Mouse (Mus musculus): ENCODE measurements at regions not wholly inside any gene's neighbourhood (a gene's known extent, or its start where the extent isn't known, plus 50 kb on each side); places are given as distances from the start of the nearest gene placed in this dataset.

GRCm38 (mm10) chr8:53749263-53749662 is 110.4 kb upstream of the Neil3 start:
- Histone ChIP-seq H3K4me1 (replicated peaks) (no peaks in the 10 kb centered on the region), H3K36me3 (no peaks in the 10 kb centered on the region), H3K4me3 (no peak overlapping the region), H3K9me3 (no peaks in the 10 kb centered on the region), H3K9ac (no peak overlapping the region), H3K4me2 (no peak overlapping the region), H3K27ac (replicated peaks) (no peak overlapping the region), H3K27me3 (no peaks in the 10 kb centered on the region)
- no peak for ATAC-seq (ENCODE audit: low read depth)
- WGBS, result 20% methylated on average over 4 of the region's 4 CpGs

GRCm38 (mm10) chr8:53769211-53769610 is 130.3 kb upstream of the Neil3 start:
- Histone ChIP-seq H3K4me3 (no peak overlapping the region), H3K4me1 (replicated peaks) (no peaks in the 10 kb centered on the region), H3K9me3 (no peaks in the 10 kb centered on the region), H3K4me2 (no peak overlapping the region), H3K36me3 (no peaks in the 10 kb centered on the region), H3K27me3 (no peaks in the 10 kb centered on the region), H3K9ac (no peak overlapping the region), H3K27ac (replicated peaks) (no peak overlapping the region)
- ATAC-seq (ENCODE audit: low read depth), result no peak

- no peaks in the 10 kb centered on the region for H3K36me3 ChIP-seq
- H3K9ac ChIP-seq, result no peak overlapping the region
- H3K4me3 ChIP-seq, result no peak overlapping the region
- H3K27me3 ChIP-seq, result no peaks in the 10 kb centered on the region
- no peak overlapping the region for H3K27ac ChIP-seq (replicated peaks)
- H3K4me2 ChIP-seq, result no peak overlapping the region
- no peak for ATAC-seq (ENCODE audit: low read depth)
- no peaks in the 10 kb centered on the region for H3K4me1 ChIP-seq (replicated peaks)
- H3K9me3 ChIP-seq, result no peaks in the 10 kb centered on the region
These were observed 136.6 kb upstream of the Neil3 start for GRCm38 (mm10) chr8:53775511-53775910.

DNA sequence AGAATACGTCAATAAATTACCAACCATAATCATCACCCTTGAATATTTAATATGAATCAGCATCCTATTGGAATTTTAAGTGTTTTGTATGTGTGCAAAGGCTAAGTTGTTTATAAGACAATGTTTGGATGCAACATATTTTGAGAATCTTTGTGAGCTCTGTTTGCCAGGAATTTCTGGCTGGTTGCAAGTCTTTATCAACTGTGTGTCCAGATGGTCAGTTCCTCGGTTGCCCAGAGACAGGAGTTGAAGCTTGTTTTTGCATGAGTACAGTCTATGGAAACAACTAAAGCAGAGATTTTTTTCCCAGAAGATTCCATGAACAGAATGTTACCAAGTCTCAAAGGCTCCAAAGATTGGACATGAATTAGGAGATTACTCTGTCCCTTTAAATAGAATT is 142.0 kb upstream of the Neil3 start:
- no peaks in the 10 kb centered on the region for H3K4me1 ChIP-seq (replicated peaks)
- H3K27me3 ChIP-seq, result no peaks in the 10 kb centered on the region
- 86% methylated on average over 2 of the region's 2 CpGs for WGBS
- H3K4me2 ChIP-seq, result no peak overlapping the region
- H3K9ac ChIP-seq, result no peak overlapping the region
- H3K4me3 ChIP-seq, result no peak overlapping the region
- no peaks in the 10 kb centered on the region for H3K36me3 ChIP-seq
- H3K9me3 ChIP-seq, result no peaks in the 10 kb centered on the region
- ATAC-seq (ENCODE audit: low read depth), result no peak
- no peak overlapping the region for H3K27ac ChIP-seq (replicated peaks)

DNA sequence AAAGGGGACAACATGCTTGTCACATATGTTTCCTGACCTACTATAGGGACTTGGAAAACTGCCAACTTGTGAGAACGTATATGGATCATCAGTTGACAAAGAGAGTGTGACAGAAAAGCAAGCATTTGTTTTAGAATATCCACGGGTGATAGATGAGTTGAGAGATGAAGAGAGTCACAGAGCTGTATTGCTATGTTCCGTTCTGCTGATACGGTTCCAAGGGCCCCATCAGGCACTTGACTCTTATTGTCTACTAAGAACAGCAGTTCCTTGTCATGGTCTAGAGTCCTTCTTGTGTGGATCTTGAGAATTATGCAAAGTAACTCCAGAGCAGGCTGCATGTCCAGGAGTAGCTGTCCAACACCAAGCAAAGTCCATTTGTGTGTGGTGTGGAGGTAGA is 143.0 kb upstream of the Neil3 start:
- no peak overlapping the region for H3K4me3 ChIP-seq
- H3K9ac ChIP-seq, result no peak overlapping the region
- H3K9me3 ChIP-seq, result no peaks in the 10 kb centered on the region
- no peak for ATAC-seq (ENCODE audit: low read depth)
- no peak overlapping the region for H3K4me2 ChIP-seq
- H3K27ac ChIP-seq (replicated peaks), result no peak overlapping the region
- 75% methylated on average over 4 of the region's 4 CpGs for WGBS
- no peaks in the 10 kb centered on the region for H3K27me3 ChIP-seq
- no peaks in the 10 kb centered on the region for H3K4me1 ChIP-seq (replicated peaks)
- H3K36me3 ChIP-seq, result no peaks in the 10 kb centered on the region

- Histone ChIP-seq H3K9me3 (no peaks in the 10 kb centered on the region), H3K4me1 (replicated peaks) (no peaks in the 10 kb centered on the region), H3K9ac (no peak overlapping the region), H3K4me3 (no peak overlapping the region), H3K27me3 (no peaks in the 10 kb centered on the region), H3K36me3 (no peaks in the 10 kb centered on the region), H3K4me2 (no peak overlapping the region), H3K27ac (replicated peaks) (no peak overlapping the region)
- ATAC-seq (ENCODE audit: low read depth), result no peak
- whole genome bisulfite sequencing, result 92% methylated on average over 1 of the region's 1 CpGs
These were observed 149.3 kb upstream of the Neil3 start for GRCm38 (mm10) chr8:53788202-53788601.

- H3K36me3 ChIP-seq, result no peaks in the 10 kb centered on the region
- no peak overlapping the region for H3K4me3 ChIP-seq
- H3K4me2 ChIP-seq, result no peak overlapping the region
- ATAC-seq (ENCODE audit: low read depth), result no peak
- H3K27ac ChIP-seq (replicated peaks), result no peak overlapping the region
- H3K9me3 ChIP-seq, result no peaks in the 10 kb centered on the region
- no peaks in the 10 kb centered on the region for H3K4me1 ChIP-seq (replicated peaks)
- H3K27me3 ChIP-seq, result no peaks in the 10 kb centered on the region
- WGBS, result 24% methylated on average over 1 of the region's 1 CpGs
- no peak overlapping the region for H3K9ac ChIP-seq
These were observed 182.3 kb upstream of the Neil3 start for GRCm38 (mm10) chr8:53821148-53821547.

DNA sequence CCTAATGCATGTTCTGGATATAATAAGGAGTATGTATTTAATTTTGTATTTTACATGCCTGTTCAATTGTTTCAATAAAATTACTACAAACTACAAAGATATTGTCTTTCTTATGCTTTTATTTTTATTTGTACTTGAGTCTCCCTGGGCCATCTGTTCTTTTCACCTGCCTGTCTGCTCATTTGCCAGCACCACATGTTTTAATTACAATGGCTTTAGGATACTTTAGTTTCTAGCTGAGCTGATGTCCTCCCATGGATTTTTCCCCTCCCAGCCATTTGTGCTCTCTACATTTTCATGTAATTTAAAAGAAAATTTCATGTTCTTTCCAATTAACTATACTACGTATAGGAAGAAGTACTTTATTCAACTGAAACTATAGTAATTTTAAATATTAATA is 188.5 kb upstream of the Neil3 start:
- Histone ChIP-seq H3K27me3 (no peaks in the 10 kb centered on the region), H3K9me3 (no peaks in the 10 kb centered on the region), H3K9ac (no peak overlapping the region), H3K36me3 (no peaks in the 10 kb centered on the region), H3K27ac (replicated peaks) (no peak overlapping the region), H3K4me3 (no peak overlapping the region), H3K4me1 (replicated peaks) (no peaks in the 10 kb centered on the region), H3K4me2 (no peak overlapping the region)
- no peak for ATAC-seq (ENCODE audit: low read depth)
- 77% methylated on average over 1 of the region's 1 CpGs for WGBS

- no peaks in the 10 kb centered on the region for H3K27me3 ChIP-seq
- no peak overlapping the region for H3K4me2 ChIP-seq
- no peak overlapping the region for H3K4me3 ChIP-seq
- no peaks in the 10 kb centered on the region for H3K9me3 ChIP-seq
- no peaks in the 10 kb centered on the region for H3K36me3 ChIP-seq
- H3K27ac ChIP-seq (replicated peaks), result no peak overlapping the region
- no peak for ATAC-seq (ENCODE audit: low read depth)
- H3K9ac ChIP-seq, result no peak overlapping the region
- H3K4me1 ChIP-seq (replicated peaks), result no peaks in the 10 kb centered on the region
These were observed 209.0 kb upstream of the Neil3 start for GRCm38 (mm10) chr8:53847821-53848220.

GRCm38 (mm10) chr8:53868567-53868966 is 208.8 kb upstream of the Vegfc start:
- 60% methylated on average over 1 of the region's 1 CpGs for WGBS
- no peak for ATAC-seq (ENCODE audit: low read depth)
- Histone ChIP-seq H3K9me3 (no peaks in the 10 kb centered on the region), H3K27me3 (no peaks in the 10 kb centered on the region), H3K27ac (replicated peaks) (no peak overlapping the region), H3K9ac (no peak overlapping the region), H3K4me3 (no peak overlapping the region), H3K4me1 (replicated peaks) (peaks cover 6% of the 10 kb centered on the region; the same call in 1 of the 2 replicates), H3K36me3 (no peaks in the 10 kb centered on the region), H3K4me2 (no peak overlapping the region)

DNA sequence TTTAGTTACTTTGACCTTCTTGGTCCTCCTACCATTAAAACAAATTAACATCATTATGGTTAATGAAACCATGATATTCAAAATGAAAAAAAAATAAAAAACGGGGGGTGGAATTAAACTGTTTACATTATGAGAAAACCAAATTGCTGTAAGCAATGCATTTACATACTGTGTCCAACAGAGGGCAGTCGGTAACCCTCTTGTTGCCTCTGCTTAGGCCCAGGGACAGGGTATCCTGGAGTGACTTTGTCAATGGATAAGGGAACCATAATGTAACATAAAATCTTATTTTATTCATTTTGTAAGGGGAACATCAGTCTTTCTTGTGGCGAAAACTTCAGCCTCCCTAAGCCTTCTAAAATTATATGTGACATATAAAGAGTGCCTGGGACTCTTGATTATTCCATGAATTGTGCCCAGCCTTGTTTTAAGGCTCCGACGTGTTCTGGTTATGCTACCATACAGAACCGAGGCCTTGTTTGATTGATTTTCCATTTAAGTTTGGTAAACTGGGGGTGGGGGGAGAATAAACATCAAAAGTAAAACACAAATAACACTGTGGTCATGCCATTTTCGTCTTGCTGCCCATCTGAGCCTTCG is 207.3 kb upstream of the Vegfc start:
- no peaks in the 10 kb centered on the region for H3K27me3 ChIP-seq
- no peak overlapping the region for H3K27ac ChIP-seq (replicated peaks)
- no peak overlapping the region for H3K4me2 ChIP-seq
- peaks cover 6% of the 10 kb centered on the region; the same call in 1 of the 2 replicates for H3K4me1 ChIP-seq (replicated peaks)
- ATAC-seq (ENCODE audit: low read depth), result no peak
- no peak overlapping the region for H3K9ac ChIP-seq
- H3K9me3 ChIP-seq, result no peaks in the 10 kb centered on the region
- H3K36me3 ChIP-seq, result no peaks in the 10 kb centered on the region
- 61% methylated on average over 8 of the region's 8 CpGs for WGBS
- H3K4me3 ChIP-seq, result no peak overlapping the region

DNA sequence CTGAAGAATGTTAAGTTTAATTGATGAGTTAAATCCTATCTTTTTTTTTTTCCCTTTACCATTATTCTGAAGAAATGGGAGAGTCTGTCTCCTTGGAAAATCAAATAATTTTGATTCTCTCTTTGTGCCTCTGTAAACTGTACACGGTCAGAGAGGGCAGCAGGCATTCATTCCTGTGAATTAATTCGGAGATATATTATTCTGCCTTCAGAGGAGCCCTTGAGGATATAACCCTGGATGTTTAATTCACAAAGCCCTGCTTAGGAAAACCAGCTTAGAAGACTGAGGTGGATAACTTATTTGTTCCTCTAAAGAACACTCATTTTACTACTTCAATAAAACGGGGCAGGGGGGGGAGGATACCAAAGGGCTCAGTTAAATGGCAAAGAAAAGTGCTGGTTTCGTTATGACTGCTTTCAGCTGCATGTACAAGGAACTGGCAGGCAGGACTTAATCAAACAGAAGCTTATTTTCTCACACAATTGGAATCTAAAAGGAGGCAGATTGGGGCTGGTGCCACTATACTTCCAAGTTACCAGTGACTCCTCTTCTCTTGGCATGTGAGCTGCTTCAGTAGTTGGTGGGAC is 205.3 kb upstream of the Vegfc start:
- ATAC-seq (ENCODE audit: low read depth), result no peak
- Histone ChIP-seq H3K27ac (replicated peaks) (no peak overlapping the region), H3K4me1 (replicated peaks) (peaks cover 6% of the 10 kb centered on the region; the same call in 1 of the 2 replicates), H3K9me3 (no peaks in the 10 kb centered on the region), H3K36me3 (no peaks in the 10 kb centered on the region), H3K9ac (no peak overlapping the region), H3K27me3 (no peaks in the 10 kb centered on the region), H3K4me3 (no peak overlapping the region), H3K4me2 (no peak overlapping the region)
- 39% methylated on average over 4 of the region's 4 CpGs for WGBS

- Histone ChIP-seq H3K9ac (no peak overlapping the region), H3K27me3 (no peaks in the 10 kb centered on the region), H3K27ac (replicated peaks) (no peak overlapping the region), H3K4me1 (replicated peaks) (no peaks in the 10 kb centered on the region), H3K4me2 (no peak overlapping the region), H3K4me3 (no peak overlapping the region), H3K9me3 (no peaks in the 10 kb centered on the region), H3K36me3 (no peaks in the 10 kb centered on the region)
- 82% methylated on average over 7 of the region's 7 CpGs for WGBS
- ATAC-seq (ENCODE audit: low read depth), result no peak
These were observed 198.6 kb upstream of the Vegfc start for GRCm38 (mm10) chr8:53878846-53879245.

Data from neural tube, embryonic 13.5 days (tissue).